Mouse (Mus musculus): ENCODE results near the gene Psmg3. TPM values are rescaled to one million over a fixed set of nuclear protein-coding genes. Genes with fewer than 3 reads are reported as not detected.

Psmg3 gene
- polyA plus RNA-seq, 1 experiment from 2014 or later: 124 TPM

DNA sequence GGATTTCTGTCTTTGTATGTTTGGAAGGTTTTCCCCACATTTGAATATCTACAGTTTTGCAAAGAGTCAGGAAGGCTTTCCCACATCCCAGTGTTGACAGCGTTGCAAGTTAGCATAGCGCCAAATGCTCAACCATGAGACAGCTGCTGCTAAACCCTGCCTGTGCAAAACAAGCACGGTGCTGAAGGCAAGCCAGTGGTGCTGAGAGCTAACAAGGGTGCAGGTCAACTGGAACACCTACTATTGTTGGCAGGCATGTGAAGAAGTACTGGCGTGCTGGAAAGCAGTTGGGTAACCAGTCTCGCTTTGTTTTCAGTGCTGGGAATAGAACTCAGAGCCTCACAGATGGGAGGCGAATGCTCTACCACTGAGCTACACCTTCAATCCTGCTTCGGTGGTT lies 9.0 kb upstream of the Psmg3 start:
- 86% methylated on average over 7 of the region's 7 CpGs for WGBS
- no peak for DNase-seq (ENCODE audit: low spot score)
- Histone ChIP-seq H3K4me1 (replicated peaks; ENCODE audit: control insufficient read depth, insufficient read depth, low read length) (no peaks in the 10 kb centered on the region), H3K9me3 (ENCODE audit: control insufficient read depth, low read length) (no peaks in the 10 kb centered on the region), H3K4me3 (ENCODE audit: low read depth, low read length) (no peak overlapping the region), H3K27me3 (replicated peaks; ENCODE audit: control insufficient read depth, insufficient read depth, low read length) (no peaks in the 10 kb centered on the region), H3K9ac (ENCODE audit: low read depth, low read length) (no peak overlapping the region), H3K27ac (ENCODE audit: low read depth, low read length) (no peak overlapping the region), H3K36me3 (ENCODE audit: control insufficient read depth, insufficient read depth, low read length) (no peaks in the 10 kb centered on the region), H3K4me2 (no peak overlapping the region)
- ATAC-seq (replicated peaks; ENCODE audit: low FRiP score): no peak

DNA sequence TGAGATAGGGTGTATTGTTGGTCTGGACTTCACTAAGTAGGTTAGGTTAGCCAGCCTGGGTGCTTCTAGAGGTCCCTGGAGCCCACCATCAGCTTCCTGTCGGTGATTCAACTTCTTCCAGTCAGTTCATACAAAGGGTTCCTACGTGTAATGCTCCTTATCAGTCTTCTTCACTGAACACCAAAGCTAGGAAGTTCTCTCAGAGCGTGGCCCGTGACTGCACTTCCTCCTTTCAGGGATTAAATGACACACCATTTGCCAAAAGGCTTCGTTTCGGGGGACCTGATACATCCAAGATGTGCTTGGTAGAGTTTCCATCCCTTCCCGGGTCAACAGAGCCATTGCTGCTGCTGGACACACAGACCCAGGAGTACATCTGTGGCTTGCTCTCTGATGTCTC lies 5.4 kb upstream of the Psmg3 start:
- Histone ChIP-seq H3K27ac (ENCODE audit: low read depth, low read length) (no peak overlapping the region), H3K4me1 (replicated peaks; ENCODE audit: control insufficient read depth, insufficient read depth, low read length) (no peaks in the 10 kb centered on the region), H3K27me3 (replicated peaks; ENCODE audit: control insufficient read depth, insufficient read depth, low read length) (no peaks in the 10 kb centered on the region), H3K9me3 (ENCODE audit: control insufficient read depth, low read length) (no peaks in the 10 kb centered on the region), H3K4me2 (no peak overlapping the region), H3K9ac (ENCODE audit: low read depth, low read length) (no peak overlapping the region), H3K36me3 (ENCODE audit: control insufficient read depth, insufficient read depth, low read length) (no peaks in the 10 kb centered on the region), H3K4me3 (ENCODE audit: low read depth, low read length) (no peak overlapping the region)
- ATAC-seq (replicated peaks; ENCODE audit: low FRiP score) (no peak), DNase-seq (ENCODE audit: low spot score) (no peak)
- 38% methylated on average over 7 of the region's 7 CpGs for WGBS

- WGBS: 79% methylated on average over 3 of the region's 3 CpGs
- no peak for ATAC-seq (replicated peaks; ENCODE audit: low FRiP score)
- Histone ChIP-seq H3K4me2 (no peak overlapping the region), H3K27ac (ENCODE audit: low read depth, low read length) (no peak overlapping the region), H3K36me3 (ENCODE audit: control insufficient read depth, insufficient read depth, low read length) (no peaks in the 10 kb centered on the region), H3K9ac (ENCODE audit: low read depth, low read length) (no peak overlapping the region), H3K4me1 (replicated peaks; ENCODE audit: control insufficient read depth, insufficient read depth, low read length) (peaks cover 4% of the 10 kb centered on the region), H3K9me3 (ENCODE audit: control insufficient read depth, low read length) (no peaks in the 10 kb centered on the region), H3K4me3 (ENCODE audit: low read depth, low read length) (no peak overlapping the region), H3K27me3 (replicated peaks; ENCODE audit: control insufficient read depth, insufficient read depth, low read length) (no peaks in the 10 kb centered on the region)
- no peak for DNase-seq (ENCODE audit: low spot score)
These were observed 4.0 kb upstream of the Psmg3 start for GRCm38 (mm10) chr5:139830734-139831133.

DNA sequence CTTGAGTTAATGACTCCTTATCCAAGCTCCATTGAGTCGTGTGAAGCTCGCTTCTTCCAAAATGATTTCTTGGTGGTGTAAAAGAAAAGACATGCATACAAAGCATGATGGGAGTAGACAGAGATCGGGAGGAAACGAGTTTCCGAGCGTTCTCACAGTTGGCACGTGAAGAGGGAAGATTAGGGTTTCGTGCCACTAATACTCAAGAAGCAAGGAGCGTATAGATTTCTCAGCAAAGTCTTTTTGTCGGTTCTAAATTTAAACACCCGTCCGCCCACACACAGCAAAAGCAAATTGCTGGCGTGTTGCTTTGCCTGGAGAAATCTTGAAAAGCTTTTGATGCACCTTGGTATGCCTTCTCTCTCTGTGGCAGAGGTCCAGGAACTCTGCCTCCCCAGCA lies 2.7 kb upstream of the Psmg3 start:
- peaks cover 10% of the 10 kb centered on the region for H3K4me1 ChIP-seq (replicated peaks; ENCODE audit: control insufficient read depth, insufficient read depth, low read length)
- H3K9ac ChIP-seq (ENCODE audit: low read depth, low read length): no peak overlapping the region
- ATAC-seq (replicated peaks; ENCODE audit: low FRiP score): no peak
- H3K4me2 ChIP-seq: no peak overlapping the region
- H3K27me3 ChIP-seq (replicated peaks; ENCODE audit: control insufficient read depth, insufficient read depth, low read length): no peaks in the 10 kb centered on the region
- peaks cover 4% of the 10 kb centered on the region; the same call in 1 of the 2 replicates for H3K36me3 ChIP-seq (ENCODE audit: control insufficient read depth, insufficient read depth, low read length)
- 66% methylated on average over 13 of the region's 13 CpGs for WGBS
- H3K27ac ChIP-seq (ENCODE audit: low read depth, low read length): no peak overlapping the region
- H3K4me3 ChIP-seq (ENCODE audit: low read depth, low read length): no peak overlapping the region
- no peaks in the 10 kb centered on the region for H3K9me3 ChIP-seq (ENCODE audit: control insufficient read depth, low read length)
- DNase-seq (ENCODE audit: low spot score): no peak

- H3K36me3 ChIP-seq (ENCODE audit: control insufficient read depth, insufficient read depth, low read length): peaks cover 16% of the 10 kb centered on the region
- ATAC-seq (replicated peaks; ENCODE audit: low FRiP score) (no peak), DNase-seq (ENCODE audit: low spot score) (no peak)
- H3K27me3 ChIP-seq (replicated peaks; ENCODE audit: control insufficient read depth, insufficient read depth, low read length): no peaks in the 10 kb centered on the region
- 92% methylated on average over 1 of the region's 1 CpGs for WGBS
- no peaks in the 10 kb centered on the region for H3K9me3 ChIP-seq (ENCODE audit: control insufficient read depth, low read length)
- H3K9ac ChIP-seq (ENCODE audit: low read depth, low read length): no peak overlapping the region
- H3K27ac ChIP-seq (ENCODE audit: low read depth, low read length): no peak overlapping the region
- no peak overlapping the region; the same call in 1 of the 2 replicates for H3K4me2 ChIP-seq
- H3K4me1 ChIP-seq (replicated peaks; ENCODE audit: control insufficient read depth, insufficient read depth, low read length): peaks cover 13% of the 10 kb centered on the region
- H3K4me3 ChIP-seq (ENCODE audit: low read depth, low read length): no peak overlapping the region
These were observed 908 bp upstream of the Psmg3 start for GRCm38 (mm10) chr5:139827593-139827992.

DNA sequence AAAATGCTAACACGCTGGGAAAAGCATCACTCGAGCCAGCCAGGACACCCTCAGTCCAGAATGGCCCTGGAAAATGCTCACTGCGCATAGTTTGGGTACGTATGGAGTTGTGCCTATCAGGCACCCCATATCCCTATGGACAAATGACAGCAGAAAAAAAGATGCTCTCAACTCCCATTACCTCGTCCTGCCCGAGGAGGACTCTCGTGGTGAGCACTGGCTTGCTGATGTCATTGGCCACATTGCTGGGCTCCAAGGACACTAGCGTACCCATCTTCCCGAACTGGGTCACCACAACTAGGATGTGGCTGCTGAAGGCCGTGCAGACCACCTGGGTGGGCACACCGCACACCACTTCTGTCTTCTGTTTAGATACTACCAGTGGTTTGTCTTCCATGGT lies 738 bp downstream of the Psmg3 start:
- H3K9ac ChIP-seq (ENCODE audit: low read depth, low read length): peak overlapping the region; percentile 86
- H3K9me3 ChIP-seq (ENCODE audit: control insufficient read depth, low read length): no peaks in the 10 kb centered on the region
- 36% methylated on average over 11 of the region's 11 CpGs for WGBS
- H3K4me1 ChIP-seq (replicated peaks; ENCODE audit: control insufficient read depth, insufficient read depth, low read length): peaks cover 22% of the 10 kb centered on the region
- peaks cover 27% of the 10 kb centered on the region for H3K36me3 ChIP-seq (ENCODE audit: control insufficient read depth, insufficient read depth, low read length)
- H3K4me3 ChIP-seq (ENCODE audit: low read depth, low read length): peak overlapping the region; percentile 93
- H3K4me2 ChIP-seq: peak overlapping the region; percentile 97
- H3K27ac ChIP-seq (ENCODE audit: low read depth, low read length): peak overlapping the region; percentile 60
- no peaks in the 10 kb centered on the region for H3K27me3 ChIP-seq (replicated peaks; ENCODE audit: control insufficient read depth, insufficient read depth, low read length)
- ATAC-seq (replicated peaks; ENCODE audit: low FRiP score) (no peak), DNase-seq (ENCODE audit: low spot score) (no peak)

DNA sequence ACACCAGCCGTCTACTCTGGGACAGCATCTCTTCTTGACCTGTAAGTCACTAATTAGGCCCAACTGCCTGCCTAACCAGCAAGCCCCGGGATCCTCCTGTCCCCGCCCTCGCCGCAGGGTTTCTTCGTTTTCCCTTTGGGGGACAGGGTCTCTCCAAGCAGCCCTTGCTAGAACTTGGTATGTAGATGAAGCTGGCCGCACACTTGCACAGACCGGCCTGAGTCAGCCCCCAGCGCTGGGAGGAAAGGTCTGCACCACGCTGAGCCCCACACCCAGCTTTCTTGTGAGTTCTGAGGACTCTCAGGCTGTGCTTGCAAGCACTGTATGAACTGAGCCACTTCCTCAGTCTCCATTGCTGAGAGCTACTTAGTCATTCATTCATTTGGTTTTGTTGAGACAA lies 2.2 kb downstream of the Psmg3 start:
- H3K4me3 ChIP-seq (ENCODE audit: low read depth, low read length): no peak overlapping the region
- no peaks in the 10 kb centered on the region for H3K27me3 ChIP-seq (replicated peaks; ENCODE audit: control insufficient read depth, insufficient read depth, low read length)
- no peak overlapping the region for H3K4me2 ChIP-seq
- peaks cover 22% of the 10 kb centered on the region for H3K4me1 ChIP-seq (replicated peaks; ENCODE audit: control insufficient read depth, insufficient read depth, low read length)
- no peaks in the 10 kb centered on the region for H3K9me3 ChIP-seq (ENCODE audit: control insufficient read depth, low read length)
- H3K36me3 ChIP-seq (ENCODE audit: control insufficient read depth, insufficient read depth, low read length): peaks cover 27% of the 10 kb centered on the region
- no peak overlapping the region for H3K9ac ChIP-seq (ENCODE audit: low read depth, low read length)
- no peak for DNase-seq (ENCODE audit: low spot score)
- 93% methylated on average over 10 of the region's 10 CpGs for WGBS
- ATAC-seq (replicated peaks; ENCODE audit: low FRiP score): no peak
- no peak overlapping the region for H3K27ac ChIP-seq (ENCODE audit: low read depth, low read length)

GRCm38 (mm10) chr5:139821466-139822459 lies 4.9 kb downstream of the Psmg3 start:
- H3K4me3 ChIP-seq (ENCODE audit: low read depth, low read length): no peak overlapping the region
- H3K36me3 ChIP-seq (ENCODE audit: control insufficient read depth, insufficient read depth, low read length): peaks cover 27% of the 10 kb centered on the region
- H3K27me3 ChIP-seq (replicated peaks; ENCODE audit: control insufficient read depth, insufficient read depth, low read length): no peaks in the 10 kb centered on the region
- ATAC-seq (replicated peaks; ENCODE audit: low FRiP score): no peak
- 70% methylated on average over 12 of the region's 12 CpGs for WGBS
- no peak overlapping the region for H3K9ac ChIP-seq (ENCODE audit: low read depth, low read length)
- H3K9me3 ChIP-seq (ENCODE audit: control insufficient read depth, low read length): no peaks in the 10 kb centered on the region
- DNase-seq (ENCODE audit: low spot score): no peak
- peaks cover 35% of the 10 kb centered on the region for H3K4me1 ChIP-seq (replicated peaks; ENCODE audit: control insufficient read depth, insufficient read depth, low read length)
- H3K27ac ChIP-seq (ENCODE audit: low read depth, low read length): peak overlapping the region; percentile 8; the same call in 1 of the 2 replicates
- H3K4me2 ChIP-seq: no peak overlapping the region

Data from liver, embryonic 11.5 days (tissue).